Mouse (Mus musculus) embryonic facial prominence, embryonic 12.5 days (tissue): ENCODE data around the gene Sbf1. TPM values are rescaled to one million over a fixed set of nuclear protein-coding genes. Genes with fewer than 3 reads are reported as not detected.
A peak's percentile ranks its signal among the peaks of the same experiment; 100 is the strongest.

Source experiments
- ATAC-seq: fragments of 200-750 bp; cut with Nextera tagmentation; 2 replicates; pipeline ENCODE4 v1.8.0; 2017; ENCODE audit not compliant: insufficient number of reproducible peaks, insufficient read depth, low FRiP score, low TSS enrichment
- H3K27ac ChIP-seq: fragments of 300-500 bp; sonication (generic); 2 replicates; pipeline ENCODE4 v1.5.1; 2016; ENCODE audit warnings: mild to moderate bottlenecking
- H3K27me3 ChIP-seq: fragments of 300-500 bp; sonication (generic); 2 replicates; pipeline ENCODE4 v1.6.1; 2016; ENCODE audit warnings: mild to moderate bottlenecking, moderate library complexity
- H3K36me3 ChIP-seq: fragments of 300-500 bp; sonication (generic); 2 replicates; pipeline ENCODE4 v1.6.1; 2016; ENCODE audit warnings: mild to moderate bottlenecking
- H3K4me1 ChIP-seq: fragments of 300-500 bp; sonication (generic); 2 replicates; pipeline ENCODE4 v1.6.1; 2016
- H3K4me2 ChIP-seq: fragments of 300-500 bp; sonication (generic); replicated peaks from 2 replicates; pipeline ENCODE4 v1.6.1; 2016; ENCODE audit warnings: mild to moderate bottlenecking, moderate library complexity
- H3K4me3 ChIP-seq: fragments of 300-500 bp; sonication (generic); 2 replicates; pipeline ENCODE4 v1.5.1; 2016; ENCODE audit warnings: mild to moderate bottlenecking
- H3K9ac ChIP-seq: fragments of 300-500 bp; sonication (generic); 2 replicates; pipeline ENCODE4 v1.6.1; 2016; ENCODE audit warnings: mild to moderate bottlenecking, moderate library complexity
- H3K9me3 ChIP-seq: fragments of 300-500 bp; sonication (generic); 2 replicates; pipeline ENCODE4 v1.6.1; 2016; ENCODE audit warnings: mild to moderate bottlenecking, moderate library complexity
- WGBS: fragments of 180-500 bp; shearing (Covaris S2); methylation state at CpG from one replicate; pipeline ENCODE4 v1.1.7; 2016; 5-methylcytosine and 5-hydroxymethylcytosine counted together
- polyA plus RNA-seq: library from polyadenylated mRNA; unstranded; fragments of >200 nt; fragmentation: Nextera tagmentation; extraction: Ambion mirVana; gene quantifications from 2 replicates; pipeline ENCODE4 v1.2.1, GENCODE M21; 2016

Sbf1 gene
- polyA plus RNA-seq, 1 experiment from 2014 or later = 60.9 TPM

DNA sequence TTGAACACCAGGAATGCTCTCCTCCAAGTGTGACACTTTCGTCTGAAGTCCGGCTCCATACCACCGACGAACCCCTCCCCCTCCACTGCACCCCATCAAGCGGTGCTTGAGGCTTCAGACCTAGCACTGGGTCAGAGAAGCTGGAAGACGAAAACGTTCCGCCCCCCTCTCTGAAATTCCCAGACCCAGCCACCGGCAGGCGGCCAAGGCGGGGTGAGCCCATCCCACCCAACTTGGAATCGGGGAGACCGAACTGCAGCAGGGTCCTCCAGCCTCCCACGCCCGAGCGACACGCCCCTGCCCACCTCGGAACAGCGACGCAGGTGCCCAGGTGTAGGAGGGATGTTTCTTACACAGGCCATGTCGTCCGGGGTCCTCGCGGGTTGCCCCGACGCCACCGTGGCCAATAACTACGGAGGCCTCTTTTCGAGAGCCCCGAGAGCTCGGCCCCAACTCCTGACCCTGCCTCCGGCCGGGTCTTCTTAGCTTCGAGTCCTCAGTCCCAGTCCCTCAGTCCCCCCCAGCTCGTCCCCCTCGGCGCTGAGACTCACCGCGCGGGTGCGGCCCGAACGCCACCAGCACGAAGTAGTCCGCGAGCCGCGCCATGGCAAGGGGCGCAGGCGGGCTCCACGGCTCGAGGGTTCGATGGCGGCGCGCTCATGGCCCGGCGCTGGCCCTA lies 461 bp downstream of the Sbf1 start:
- ATAC-seq = peak; percentile 10; the same call in 1 of the 2 replicates
- under 1% methylated on average over 58 of the region's 58 CpGs for WGBS

DNA sequence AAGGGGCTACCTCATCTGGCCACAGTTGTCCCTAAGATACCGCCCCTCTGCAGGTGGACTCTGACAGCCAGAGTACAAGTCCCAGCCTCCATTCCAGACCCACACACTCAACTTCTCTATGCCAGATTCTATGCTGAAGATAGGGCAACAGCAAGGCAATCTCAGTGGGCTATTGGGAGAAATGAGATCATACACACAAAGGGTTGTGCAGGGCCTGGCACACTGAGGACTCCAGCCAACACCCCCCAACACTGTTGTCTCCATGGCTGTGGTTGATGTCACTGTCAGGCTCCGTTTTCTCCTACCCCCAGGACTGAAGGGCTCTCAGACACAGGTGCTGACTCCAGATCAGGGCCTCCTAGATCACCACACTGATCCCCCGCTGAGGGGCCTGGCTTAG lies 1.0 kb downstream of the Sbf1 start:
- H3K4me3 ChIP-seq = peak overlapping the region; percentile 97
- 33% methylated on average over 3 of the region's 3 CpGs for WGBS
- H3K9me3 ChIP-seq = no peaks in the 10 kb centered on the region
- H3K36me3 ChIP-seq = no peaks in the 10 kb centered on the region
- H3K9ac ChIP-seq = peak overlapping the region; percentile 90
- ATAC-seq = no peak
- H3K27ac ChIP-seq = no peak overlapping the region
- H3K4me1 ChIP-seq = peaks cover 19% of the 10 kb centered on the region
- no peaks in the 10 kb centered on the region for H3K27me3 ChIP-seq
- peak overlapping the region; percentile 72 for H3K4me2 ChIP-seq

More for the DNA sequence above, 461 bp downstream of the Sbf1 start:
- H3K4me3 ChIP-seq = peak overlapping the region; percentile 97
- no peaks in the 10 kb centered on the region for H3K9me3 ChIP-seq
- peak overlapping the region; percentile 72 for H3K4me2 ChIP-seq
- H3K4me1 ChIP-seq = peaks cover 19% of the 10 kb centered on the region
- no peaks in the 10 kb centered on the region for H3K36me3 ChIP-seq
- peak overlapping the region; percentile 90 for H3K9ac ChIP-seq
- no peak overlapping the region for H3K27ac ChIP-seq
- H3K27me3 ChIP-seq = no peaks in the 10 kb centered on the region

DNA sequence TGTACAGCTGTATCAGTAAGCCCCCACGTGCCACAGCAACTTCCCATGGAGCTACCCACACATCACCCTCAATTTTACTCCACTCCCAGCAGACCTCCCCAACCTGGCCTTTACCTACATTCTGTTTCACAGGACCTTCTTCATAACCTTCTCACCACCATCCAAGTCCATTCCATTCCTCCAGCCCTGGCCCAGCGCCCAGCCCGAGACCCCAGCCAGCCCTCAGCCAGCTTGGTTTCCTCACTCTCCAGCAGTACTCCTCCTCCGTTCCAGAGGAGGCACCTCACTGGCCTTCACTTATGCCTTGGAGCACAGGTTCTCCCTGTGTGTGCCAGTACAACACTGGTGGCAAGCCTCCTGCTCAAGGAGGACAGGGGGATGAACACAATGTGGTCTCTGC lies 1.8 kb downstream of the Sbf1 start:
- peak overlapping the region; percentile 97; the same call in 1 of the 2 replicates for H3K4me3 ChIP-seq
- ATAC-seq = no peak
- no peak overlapping the region for H3K27ac ChIP-seq
- peaks cover 19% of the 10 kb centered on the region for H3K4me1 ChIP-seq
- H3K4me2 ChIP-seq = peak overlapping the region; percentile 72
- no peaks in the 10 kb centered on the region for H3K27me3 ChIP-seq
- 69% methylated on average over 4 of the region's 4 CpGs for WGBS
- H3K36me3 ChIP-seq = no peaks in the 10 kb centered on the region
- H3K9me3 ChIP-seq = no peaks in the 10 kb centered on the region
- H3K9ac ChIP-seq = no peak overlapping the region

DNA sequence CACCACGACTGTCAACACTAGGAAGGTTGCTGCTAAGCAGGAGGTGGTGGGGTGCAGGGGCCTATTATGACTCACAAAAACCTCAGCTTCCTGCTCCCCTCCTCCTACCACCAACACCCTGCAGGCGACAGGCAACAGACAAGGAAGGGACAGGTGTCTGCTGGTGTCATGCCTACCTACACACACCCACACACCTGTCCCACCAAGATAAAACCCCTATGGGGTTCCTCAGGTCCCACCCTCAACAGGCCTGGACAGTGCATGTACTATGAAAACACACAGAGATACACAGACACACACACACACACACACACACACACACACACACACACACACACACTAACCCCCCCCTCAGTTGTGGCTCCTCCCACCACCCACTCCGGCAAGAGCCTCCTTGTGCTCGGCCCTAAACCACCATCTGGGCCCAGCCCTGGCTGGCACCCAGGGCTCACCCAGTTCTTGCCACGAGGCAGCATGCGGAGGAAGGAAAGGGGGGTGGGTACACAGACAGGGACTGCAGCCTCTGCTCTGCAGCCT lies 5.1 kb downstream of the Sbf1 start:
- H3K9me3 ChIP-seq = no peaks in the 10 kb centered on the region
- H3K4me1 ChIP-seq = peaks cover 19% of the 10 kb centered on the region
- no peak overlapping the region for H3K9ac ChIP-seq
- peaks cover 28% of the 10 kb centered on the region for H3K36me3 ChIP-seq
- H3K27me3 ChIP-seq = no peaks in the 10 kb centered on the region
- no peak for ATAC-seq
- no peak overlapping the region for H3K27ac ChIP-seq
- no peak overlapping the region for H3K4me2 ChIP-seq
- 75% methylated on average over 6 of the region's 6 CpGs for WGBS
- H3K4me3 ChIP-seq = no peak overlapping the region

DNA sequence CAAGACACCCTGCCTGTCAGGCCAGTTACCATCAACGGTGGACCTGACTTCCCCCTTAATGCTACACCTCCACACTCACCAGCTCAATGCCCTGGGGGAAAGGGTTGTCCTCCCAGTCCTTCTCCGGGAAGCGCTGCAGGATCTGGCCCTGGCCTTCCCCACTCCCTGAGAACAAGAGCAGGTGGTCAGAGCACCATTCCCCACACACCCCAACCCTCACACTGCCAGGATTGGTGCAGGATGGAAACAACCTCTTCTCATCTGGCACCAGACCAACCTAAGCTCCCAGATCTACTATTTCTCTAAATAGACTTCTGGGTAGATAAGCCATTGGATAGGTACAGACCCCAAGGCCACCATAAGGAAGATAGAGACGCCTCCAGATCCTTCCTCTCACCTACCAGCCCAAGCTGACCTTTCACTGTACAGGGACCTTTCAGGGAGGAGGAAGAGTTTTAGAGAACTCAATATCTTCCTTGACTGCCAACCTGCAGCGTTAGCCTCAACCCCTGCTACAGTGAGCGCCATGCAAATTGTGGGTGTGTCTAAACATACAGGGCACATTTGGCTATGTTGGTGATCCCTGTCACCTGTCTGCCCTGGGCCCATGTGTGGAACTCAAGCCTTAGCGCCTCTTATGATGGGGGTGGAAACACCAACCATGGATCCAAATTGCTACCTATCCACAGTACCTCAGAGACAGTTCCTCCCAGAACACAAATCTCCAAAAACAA lies 6.5 kb downstream of the Sbf1 start:
- Histone ChIP-seq H3K4me2 (no peak overlapping the region), H3K4me3 (no peak overlapping the region), H3K27me3 (no peaks in the 10 kb centered on the region), H3K9me3 (no peaks in the 10 kb centered on the region), H3K27ac (no peak overlapping the region), H3K4me1 (peaks cover 11% of the 10 kb centered on the region), H3K9ac (no peak overlapping the region), H3K36me3 (peaks cover 42% of the 10 kb centered on the region)
- no peak for ATAC-seq
- WGBS = 76% methylated on average over 7 of the region's 7 CpGs

- WGBS = 91% methylated on average over 13 of the region's 13 CpGs
- peaks cover 53% of the 10 kb centered on the region for H3K36me3 ChIP-seq
- H3K4me1 ChIP-seq = 0 out of 2 replicates have a peak, but pooled peaks cover 3% of the 10 kb centered on the region
Measured at GRCm38 (mm10) chr15:89307461-89307860, 7.7 kb downstream of the Sbf1 start.

GRCm38 (mm10) chr15:89305966-89306365 lies 9.1 kb downstream of the Sbf1 start:
- H3K9ac ChIP-seq = no peak overlapping the region
- H3K9me3 ChIP-seq = no peaks in the 10 kb centered on the region
- H3K4me3 ChIP-seq = no peak overlapping the region
- H3K27ac ChIP-seq = no peak overlapping the region
- H3K4me2 ChIP-seq = no peak overlapping the region
- no peak for ATAC-seq
- peaks cover 68% of the 10 kb centered on the region for H3K36me3 ChIP-seq
- 61% methylated on average over 1 of the region's 1 CpGs for WGBS
- H3K4me1 ChIP-seq = 0 out of 2 replicates have a peak, but pooled peaks cover 3% of the 10 kb centered on the region
- H3K27me3 ChIP-seq = no peaks in the 10 kb centered on the region

More at GRCm38 (mm10) chr15:89307461-89307860, 7.7 kb downstream of the Sbf1 start:
- H3K4me3 ChIP-seq = no peak overlapping the region
- no peaks in the 10 kb centered on the region for H3K9me3 ChIP-seq
- no peak for ATAC-seq
- H3K27me3 ChIP-seq = no peaks in the 10 kb centered on the region
- H3K27ac ChIP-seq = no peak overlapping the region
- no peak overlapping the region for H3K9ac ChIP-seq
- no peak overlapping the region for H3K4me2 ChIP-seq

GRCm38 (mm10) chr15:89300600-89300999 lies 14.5 kb downstream of the Sbf1 start:
- no peak for ATAC-seq
- H3K4me3 ChIP-seq = no peak overlapping the region
- H3K36me3 ChIP-seq = peaks cover 90% of the 10 kb centered on the region
- H3K9ac ChIP-seq = no peak overlapping the region
- no peak overlapping the region for H3K4me2 ChIP-seq
- WGBS = 93% methylated on average over 8 of the region's 8 CpGs
- no peaks in the 10 kb centered on the region for H3K4me1 ChIP-seq
- no peak overlapping the region for H3K27ac ChIP-seq
- H3K27me3 ChIP-seq = no peaks in the 10 kb centered on the region
- no peaks in the 10 kb centered on the region for H3K9me3 ChIP-seq

GRCm38 (mm10) chr15:89300180-89300579 lies 14.9 kb downstream of the Sbf1 start:
- H3K36me3 ChIP-seq = peaks cover 90% of the 10 kb centered on the region
- 93% methylated on average over 13 of the region's 13 CpGs for WGBS
- no peak overlapping the region for H3K4me3 ChIP-seq
- no peak overlapping the region for H3K27ac ChIP-seq
- no peaks in the 10 kb centered on the region for H3K4me1 ChIP-seq
- H3K9ac ChIP-seq = no peak overlapping the region
- no peak overlapping the region for H3K4me2 ChIP-seq
- no peaks in the 10 kb centered on the region for H3K27me3 ChIP-seq
- H3K9me3 ChIP-seq = no peaks in the 10 kb centered on the region
- no peak for ATAC-seq

DNA sequence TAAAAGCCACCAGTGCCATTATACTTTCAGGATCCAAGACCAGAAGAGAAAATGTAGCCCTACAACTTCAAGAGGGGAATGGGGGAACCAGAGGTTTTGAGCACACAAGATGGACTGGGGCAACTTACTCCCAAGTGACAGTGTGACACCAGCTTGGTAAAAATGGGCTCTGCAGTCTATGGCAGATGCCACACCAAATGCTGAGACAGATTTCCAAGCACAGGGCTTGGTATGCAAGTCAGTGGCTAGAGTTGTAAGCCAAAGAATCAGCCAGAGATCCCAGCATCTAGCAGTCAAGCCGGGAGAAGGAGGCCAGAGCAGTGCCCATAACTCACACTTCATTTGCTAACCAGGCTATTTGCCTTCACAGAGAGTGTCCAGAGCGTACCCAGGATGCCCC lies 17.4 kb downstream of the Sbf1 start:
- H3K36me3 ChIP-seq = peaks cover 90% of the 10 kb centered on the region
- H3K9me3 ChIP-seq = no peaks in the 10 kb centered on the region
- no peaks in the 10 kb centered on the region for H3K27me3 ChIP-seq
- no peak overlapping the region for H3K27ac ChIP-seq
- no peak overlapping the region for H3K9ac ChIP-seq
- no peak overlapping the region for H3K4me3 ChIP-seq
- H3K4me1 ChIP-seq = no peaks in the 10 kb centered on the region
- WGBS = 95% methylated on average over 2 of the region's 2 CpGs
- no peak overlapping the region for H3K4me2 ChIP-seq
- ATAC-seq = no peak

DNA sequence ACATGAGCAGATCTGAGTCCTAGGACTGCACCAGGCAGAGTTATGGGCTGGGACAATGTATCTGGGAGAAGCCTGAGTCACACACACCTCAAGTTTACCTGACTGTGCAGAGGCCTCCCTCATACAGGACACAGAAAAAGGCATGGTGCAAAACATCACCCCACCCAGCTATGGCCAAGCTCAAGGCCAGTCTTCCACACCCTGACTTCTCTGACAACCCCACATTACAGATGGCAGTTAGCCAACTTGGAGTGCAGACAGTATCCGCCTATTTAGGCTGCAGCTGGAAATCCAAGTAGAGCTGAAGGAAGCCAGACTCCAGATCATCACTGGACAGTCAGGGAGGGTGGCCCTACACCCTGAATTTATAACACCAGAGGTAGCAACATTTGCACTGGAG lies 18.6 kb downstream of the Sbf1 start:
- ATAC-seq = no peak
- WGBS = 93% methylated on average over 1 of the region's 1 CpGs
- Histone ChIP-seq H3K4me2 (no peak overlapping the region), H3K27me3 (no peaks in the 10 kb centered on the region), H3K9me3 (no peaks in the 10 kb centered on the region), H3K4me3 (no peak overlapping the region), H3K27ac (no peak overlapping the region), H3K36me3 (peaks cover 90% of the 10 kb centered on the region), H3K4me1 (no peaks in the 10 kb centered on the region), H3K9ac (no peak overlapping the region)
